Mouse (Mus musculus): ENCODE results near the gene Fars2. TPM values are rescaled to one million over a fixed set of nuclear protein-coding genes. Genes with fewer than 3 reads are reported as not detected.

Fars2 gene
- polyA plus RNA-seq, 1 experiment from 2014 or later: 33.4 TPM

GRCm38 (mm10) chr13:36620498-36621332 lies 503.5 kb downstream of the Fars2 start:
- H3K27ac ChIP-seq: no peak overlapping the region
- WGBS: 89% methylated on average over 10 of the region's 10 CpGs
- H3K36me3 ChIP-seq: no peaks in the 10 kb centered on the region
- H3K9me3 ChIP-seq: no peaks in the 10 kb centered on the region
- no peak for ATAC-seq (ENCODE audit: insufficient number of reproducible peaks, low FRiP score, low TSS enrichment, low read depth)
- no peaks in the 10 kb centered on the region for H3K4me1 ChIP-seq
- no peaks in the 10 kb centered on the region for H3K27me3 ChIP-seq
- H3K9ac ChIP-seq: no peak overlapping the region
- H3K4me3 ChIP-seq: no peak overlapping the region
- no peak overlapping the region for H3K4me2 ChIP-seq

GRCm38 (mm10) chr13:36621333-36621659 lies 504.1 kb downstream of the Fars2 start:
- no peak overlapping the region for H3K4me3 ChIP-seq
- H3K27ac ChIP-seq: no peak overlapping the region
- no peak overlapping the region for H3K9ac ChIP-seq
- WGBS: 98% methylated on average over 1 of the region's 1 CpGs
- H3K9me3 ChIP-seq: no peaks in the 10 kb centered on the region
- H3K36me3 ChIP-seq: no peaks in the 10 kb centered on the region
- H3K4me2 ChIP-seq: no peak overlapping the region
- ATAC-seq (ENCODE audit: insufficient number of reproducible peaks, low FRiP score, low TSS enrichment, low read depth): no peak
- no peaks in the 10 kb centered on the region for H3K4me1 ChIP-seq
- no peaks in the 10 kb centered on the region for H3K27me3 ChIP-seq

GRCm38 (mm10) chr13:36623556-36623955 lies 506.3 kb downstream of the Fars2 start:
- no peak overlapping the region for H3K4me3 ChIP-seq
- no peak overlapping the region for H3K4me2 ChIP-seq
- no peak overlapping the region for H3K27ac ChIP-seq
- no peaks in the 10 kb centered on the region for H3K4me1 ChIP-seq
- no peaks in the 10 kb centered on the region for H3K27me3 ChIP-seq
- no peaks in the 10 kb centered on the region for H3K36me3 ChIP-seq
- H3K9ac ChIP-seq: no peak overlapping the region
- no peak for ATAC-seq (ENCODE audit: insufficient number of reproducible peaks, low FRiP score, low TSS enrichment, low read depth)
- H3K9me3 ChIP-seq: no peaks in the 10 kb centered on the region
- 59% methylated on average over 1 of the region's 1 CpGs for WGBS

GRCm38 (mm10) chr13:36629154-36629553 lies 511.9 kb downstream of the Fars2 start:
- Histone ChIP-seq H3K27me3 (no peaks in the 10 kb centered on the region), H3K27ac (no peak overlapping the region), H3K9ac (no peak overlapping the region), H3K9me3 (no peaks in the 10 kb centered on the region), H3K36me3 (no peaks in the 10 kb centered on the region), H3K4me3 (no peak overlapping the region), H3K4me2 (no peak overlapping the region), H3K4me1 (no peaks in the 10 kb centered on the region)
- WGBS: 91% methylated on average over 1 of the region's 1 CpGs
- no peak for ATAC-seq (ENCODE audit: insufficient number of reproducible peaks, low FRiP score, low TSS enrichment, low read depth)

GRCm38 (mm10) chr13:36648257-36648656 lies 531.0 kb downstream of the Fars2 start:
- no peaks in the 10 kb centered on the region for H3K36me3 ChIP-seq
- ATAC-seq (ENCODE audit: insufficient number of reproducible peaks, low FRiP score, low TSS enrichment, low read depth): no peak
- H3K9ac ChIP-seq: no peak overlapping the region
- WGBS: 25% methylated on average over 7 of the region's 7 CpGs
- H3K4me1 ChIP-seq: no peaks in the 10 kb centered on the region
- H3K9me3 ChIP-seq: no peaks in the 10 kb centered on the region
- H3K27ac ChIP-seq: no peak overlapping the region
- no peak overlapping the region for H3K4me2 ChIP-seq
- H3K27me3 ChIP-seq: no peaks in the 10 kb centered on the region
- no peak overlapping the region for H3K4me3 ChIP-seq

GRCm38 (mm10) chr13:36654251-36654650 lies 537.0 kb downstream of the Fars2 start:
- 74% methylated on average over 3 of the region's 3 CpGs for WGBS
- Histone ChIP-seq H3K4me3 (no peak overlapping the region), H3K36me3 (no peaks in the 10 kb centered on the region), H3K4me1 (no peaks in the 10 kb centered on the region), H3K27ac (no peak overlapping the region), H3K9ac (no peak overlapping the region), H3K27me3 (no peaks in the 10 kb centered on the region), H3K9me3 (no peaks in the 10 kb centered on the region), H3K4me2 (no peak overlapping the region)
- no peak for ATAC-seq (ENCODE audit: insufficient number of reproducible peaks, low FRiP score, low TSS enrichment, low read depth)

- whole genome bisulfite sequencing: 58% methylated on average over 1 of the region's 1 CpGs
- no peak for ATAC-seq (ENCODE audit: insufficient number of reproducible peaks, low FRiP score, low TSS enrichment, low read depth)
- Histone ChIP-seq H3K4me1 (no peaks in the 10 kb centered on the region), H3K36me3 (no peaks in the 10 kb centered on the region), H3K4me2 (no peak overlapping the region), H3K4me3 (no peak overlapping the region), H3K27ac (no peak overlapping the region), H3K27me3 (no peaks in the 10 kb centered on the region), H3K9ac (no peak overlapping the region), H3K9me3 (no peaks in the 10 kb centered on the region)
Measured at GRCm38 (mm10) chr13:36679345-36679744, 562.1 kb downstream of the Fars2 start.

GRCm38 (mm10) chr13:36680690-36681355 lies 563.6 kb downstream of the Fars2 start:
- Histone ChIP-seq H3K27me3 (no peaks in the 10 kb centered on the region), H3K9me3 (no peaks in the 10 kb centered on the region), H3K4me1 (no peaks in the 10 kb centered on the region), H3K4me2 (no peak overlapping the region), H3K4me3 (no peak overlapping the region), H3K27ac (no peak overlapping the region), H3K9ac (no peak overlapping the region), H3K36me3 (no peaks in the 10 kb centered on the region)
- no peak for ATAC-seq (ENCODE audit: insufficient number of reproducible peaks, low FRiP score, low TSS enrichment, low read depth)
- WGBS: 85% methylated on average over 8 of the region's 8 CpGs

GRCm38 (mm10) chr13:36683581-36683980 lies 566.4 kb downstream of the Fars2 start:
- Histone ChIP-seq H3K36me3 (no peaks in the 10 kb centered on the region), H3K4me2 (no peak overlapping the region), H3K4me3 (no peak overlapping the region), H3K9ac (no peak overlapping the region), H3K9me3 (no peaks in the 10 kb centered on the region), H3K27me3 (no peaks in the 10 kb centered on the region), H3K4me1 (no peaks in the 10 kb centered on the region), H3K27ac (no peak overlapping the region)
- no peak for ATAC-seq (ENCODE audit: insufficient number of reproducible peaks, low FRiP score, low TSS enrichment, low read depth)
- WGBS: 67% methylated on average over 4 of the region's 4 CpGs

- Histone ChIP-seq H3K4me3 (no peak overlapping the region), H3K4me1 (no peaks in the 10 kb centered on the region), H3K27me3 (no peaks in the 10 kb centered on the region), H3K9me3 (no peaks in the 10 kb centered on the region), H3K27ac (no peak overlapping the region), H3K36me3 (no peaks in the 10 kb centered on the region), H3K4me2 (no peak overlapping the region), H3K9ac (no peak overlapping the region)
- no peak for ATAC-seq (ENCODE audit: insufficient number of reproducible peaks, low FRiP score, low TSS enrichment, low read depth)
- 59% methylated on average over 7 of the region's 7 CpGs for WGBS
Measured at GRCm38 (mm10) chr13:36695516-36696201, 578.4 kb downstream of the Fars2 start.

- no peaks in the 10 kb centered on the region for H3K36me3 ChIP-seq
- H3K4me1 ChIP-seq: no peaks in the 10 kb centered on the region
- no peak overlapping the region for H3K4me2 ChIP-seq
- H3K9ac ChIP-seq: no peak overlapping the region
- no peak overlapping the region for H3K4me3 ChIP-seq
- no peak for ATAC-seq (ENCODE audit: insufficient number of reproducible peaks, low FRiP score, low TSS enrichment, low read depth)
- no peaks in the 10 kb centered on the region for H3K9me3 ChIP-seq
- H3K27me3 ChIP-seq: no peaks in the 10 kb centered on the region
- no peak overlapping the region for H3K27ac ChIP-seq
- WGBS: 81% methylated on average over 8 of the region's 8 CpGs
Measured at GRCm38 (mm10) chr13:36696351-36696771, 579.1 kb downstream of the Fars2 start.

GRCm38 (mm10) chr13:36707088-36707690 lies 590.0 kb downstream of the Fars2 start:
- H3K9me3 ChIP-seq: no peaks in the 10 kb centered on the region
- WGBS: 72% methylated on average over 3 of the region's 3 CpGs
- H3K4me3 ChIP-seq: no peak overlapping the region
- no peak for ATAC-seq (ENCODE audit: insufficient number of reproducible peaks, low FRiP score, low TSS enrichment, low read depth)
- H3K36me3 ChIP-seq: no peaks in the 10 kb centered on the region
- H3K4me1 ChIP-seq: no peaks in the 10 kb centered on the region
- H3K27me3 ChIP-seq: no peaks in the 10 kb centered on the region
- no peak overlapping the region for H3K9ac ChIP-seq
- no peak overlapping the region for H3K27ac ChIP-seq
- no peak overlapping the region for H3K4me2 ChIP-seq
